In the genomic region with DNA sequence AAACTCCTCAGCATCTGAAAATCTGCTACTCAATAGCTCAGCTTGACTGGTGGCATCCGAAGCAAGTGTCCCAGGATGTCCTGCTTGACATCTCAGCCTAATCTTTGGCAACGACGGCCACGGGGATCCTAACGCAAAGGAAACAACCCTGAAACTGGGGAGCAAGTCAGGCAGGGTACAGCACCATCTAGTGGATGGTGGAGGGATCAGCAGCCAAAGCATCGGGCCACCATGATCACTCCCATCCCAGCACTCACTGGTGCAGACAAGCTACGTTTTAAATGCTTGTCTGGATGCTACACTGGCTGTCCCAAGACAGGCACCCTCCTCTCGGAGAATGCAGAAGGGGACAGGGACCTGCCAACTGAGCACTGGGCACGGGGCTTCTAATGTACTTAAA, we compare ENCODE assay signal across 8 mouse cellular contexts. TPM values are rescaled to one million over a fixed set of nuclear protein-coding genes. Genes with fewer than 3 reads are reported as not detected.
DNase-seq lines count a peak whose midpoint lies in the region; ATAC-seq and TF ChIP-seq lines count a peak whose summit lies in the region.

A gene (minus strand): TSS at position 156 of the 400 bp plus-strand sequence.

- no peak within 1 kb of the TSS for H3K27ac ChIP-seq in forebrain, embryonic 11.5 days (ENCODE audit: low read depth, low read length)
- no peak within 1 kb of the TSS for H3K27ac ChIP-seq in forebrain, embryonic 12.5 days
- no peak within 1 kb of the TSS for H3K27ac ChIP-seq in bone marrow macrophage, adult 2 months (ENCODE audit: insufficient read depth, low read depth, low read length)
- H3K27ac ChIP-seq in lung, embryonic 14.5 days (ENCODE audit: low read depth): no peak within 1 kb of the TSS

- TF ChIP-seq CTCF in bone marrow macrophage, adult 2 months (IDR thresholded peaks at IDR 0.05; ENCODE audit: low read depth, low read length): peak; percentile 86
- peak; percentile 90 for TF ChIP-seq CTCF in lung, embryonic 14.5 days (IDR thresholded peaks at IDR 0.05; ENCODE audit: low read depth)

- no peak within 1 kb of the TSS for H3K9ac ChIP-seq in forebrain, embryonic 11.5 days (ENCODE audit: low read length)
- H3K9ac ChIP-seq in forebrain, embryonic 12.5 days: no peak within 1 kb of the TSS
- H3K9ac ChIP-seq in lung, embryonic 14.5 days: no peak within 1 kb of the TSS; the same call in 1 of the 2 replicates

- no peak within 1 kb of the TSS for H3K4me2 ChIP-seq in forebrain, embryonic 11.5 days (ENCODE audit: low read depth, low read length, severe bottlenecking)
- H3K4me2 ChIP-seq in forebrain, embryonic 12.5 days: no peak within 1 kb of the TSS
- H3K4me2 ChIP-seq in lung, embryonic 14.5 days: no peak within 1 kb of the TSS

- no peak for ATAC-seq in forebrain, embryonic 11.5 days (replicated peaks; ENCODE audit: low FRiP score)
- ATAC-seq in forebrain, embryonic 12.5 days (ENCODE audit: low FRiP score): no peak
- ATAC-seq in erythroblast, adult 5-6 weeks (replicated peaks; ENCODE audit: low FRiP score, poor library complexity, severe bottlenecking): peak; percentile 78
- no peak for ATAC-seq in lung, embryonic 14.5 days (ENCODE audit: insufficient read depth)

- TF ChIP-seq POLR2A in bone marrow macrophage, adult 2 months (IDR thresholded peaks at IDR 0.05; ENCODE audit: borderline replicate concordance, low read depth, low read length): no peak

- H3K36me3 ChIP-seq in forebrain, embryonic 11.5 days (ENCODE audit: control insufficient read depth, insufficient read depth, low read length): no peaks in the 10 kb centered on the region
- H3K36me3 ChIP-seq in forebrain, embryonic 12.5 days (replicated peaks): peaks cover 12% of the 10 kb centered on the region
- H3K36me3 ChIP-seq in lung, embryonic 14.5 days (ENCODE audit: insufficient read depth): peaks cover 26% of the 10 kb centered on the region

- no peaks in the 10 kb centered on the region for H3K4me1 ChIP-seq in forebrain, embryonic 11.5 days (replicated peaks; ENCODE audit: control insufficient read depth, insufficient read depth, low read length)
- H3K4me1 ChIP-seq in forebrain, embryonic 12.5 days: 0 out of 2 replicates have a peak, but pooled peaks cover 3% of the 10 kb centered on the region
- H3K4me1 ChIP-seq in bone marrow macrophage, adult 2 months (ENCODE audit: control insufficient read depth, insufficient read depth, low read length): no peaks in the 10 kb centered on the region
- no peaks in the 10 kb centered on the region for H3K4me1 ChIP-seq in lung, embryonic 14.5 days (ENCODE audit: insufficient read depth)

- DNase-seq in forebrain, embryonic 11.5 days (ENCODE audit: low spot score): peak; percentile 80
- DNase-seq in B cell, adult 2 months: peak; percentile 69 to 72
- peak; percentile 71 for DNase-seq in layer of hippocampus, adult 11-12 months (ENCODE audit: low spot score)
- peak; percentile 79 for DNase-seq in lung, embryonic 14.5 days
- DNase-seq in right cerebral cortex, postnatal 25 days: peak; percentile 62

- no peaks in the 10 kb centered on the region for H3K27me3 ChIP-seq in forebrain, embryonic 11.5 days (ENCODE audit: control insufficient read depth, insufficient read depth, low read length)
- H3K27me3 ChIP-seq in forebrain, embryonic 12.5 days: peaks cover 9% of the 10 kb centered on the region; the same call in 1 of the 2 replicates
- no peaks in the 10 kb centered on the region for H3K27me3 ChIP-seq in lung, embryonic 14.5 days (ENCODE audit: insufficient read depth, low read length)

- 9% methylated on average over 9 of the region's 9 CpGs for WGBS in forebrain, embryonic 11.5 days
- 8% methylated on average over 9 of the region's 9 CpGs for WGBS in forebrain, embryonic 12.5 days
- WGBS in lung, embryonic 14.5 days: 5% methylated on average over 9 of the region's 9 CpGs

- no peaks in the 10 kb centered on the region for H3K9me3 ChIP-seq in forebrain, embryonic 11.5 days (ENCODE audit: control insufficient read depth, low read length)
- H3K9me3 ChIP-seq in forebrain, embryonic 12.5 days: no peaks in the 10 kb centered on the region
- H3K9me3 ChIP-seq in lung, embryonic 14.5 days (ENCODE audit: low read depth, low read length): no peaks in the 10 kb centered on the region

- H3K4me3 ChIP-seq in forebrain, embryonic 11.5 days (ENCODE audit: low read depth, low read length): no peak within 1 kb of the TSS
- H3K4me3 ChIP-seq in forebrain, embryonic 12.5 days (replicated peaks): no peak within 1 kb of the TSS
- H3K4me3 ChIP-seq in bone marrow macrophage, adult 2 months (ENCODE audit: insufficient read depth, low read length): no peak within 1 kb of the TSS
- no peak within 1 kb of the TSS for H3K4me3 ChIP-seq in lung, embryonic 14.5 days (ENCODE audit: low read depth, low read length)

RNA-seq across cellular contexts. Expression of the gene that starts here (rescaled TPM):
- polyA plus RNA-seq in forebrain, embryonic 11.5 days (2014; fragmentation: Nextera tagmentation; extraction: Ambion mirVana): 0.16 and 0.21 TPM in 2 replicates
- 0.24 and 0.46 TPM in 2 replicates for polyA plus RNA-seq in forebrain, embryonic 12.5 days (2016; fragmentation: Nextera tagmentation; extraction: Ambion mirVana)
- not detected in 2 replicates for polyA plus RNA-seq in bone marrow macrophage, adult 2 months (2012; ENCODE audit: insufficient read depth, insufficient read length, missing spikeins)
- total RNA-seq in erythroblast, adult 5-6 weeks (2015; ENCODE audit: low replicate concordance): 44.6 and 58.5 TPM in 2 replicates
- total RNA-seq in erythroblast, adult 5-6 weeks (2017; ENCODE audit: low replicate concordance): 77.3 and 107 TPM in 2 replicates
- not detected in 2 replicates for polyA plus RNA-seq in lung, embryonic 14.5 days (2014; fragmentation: Nextera tagmentation; extraction: Ambion mirVana)

Comparison
In these comparisons a context has a peak if more than half of its experiments do, and no peak if none do; other contexts are left out.
1. Peak in DNase-seq in forebrain, embryonic 11.5 days; RNA of the gene not detected or under 1 TPM.
2. Peak in DNase-seq in lung, embryonic 14.5 days; RNA of the gene not detected or under 1 TPM.